Mouse (Mus musculus): ENCODE results near the gene Gm20696.

Gene Gm20696

DNA sequence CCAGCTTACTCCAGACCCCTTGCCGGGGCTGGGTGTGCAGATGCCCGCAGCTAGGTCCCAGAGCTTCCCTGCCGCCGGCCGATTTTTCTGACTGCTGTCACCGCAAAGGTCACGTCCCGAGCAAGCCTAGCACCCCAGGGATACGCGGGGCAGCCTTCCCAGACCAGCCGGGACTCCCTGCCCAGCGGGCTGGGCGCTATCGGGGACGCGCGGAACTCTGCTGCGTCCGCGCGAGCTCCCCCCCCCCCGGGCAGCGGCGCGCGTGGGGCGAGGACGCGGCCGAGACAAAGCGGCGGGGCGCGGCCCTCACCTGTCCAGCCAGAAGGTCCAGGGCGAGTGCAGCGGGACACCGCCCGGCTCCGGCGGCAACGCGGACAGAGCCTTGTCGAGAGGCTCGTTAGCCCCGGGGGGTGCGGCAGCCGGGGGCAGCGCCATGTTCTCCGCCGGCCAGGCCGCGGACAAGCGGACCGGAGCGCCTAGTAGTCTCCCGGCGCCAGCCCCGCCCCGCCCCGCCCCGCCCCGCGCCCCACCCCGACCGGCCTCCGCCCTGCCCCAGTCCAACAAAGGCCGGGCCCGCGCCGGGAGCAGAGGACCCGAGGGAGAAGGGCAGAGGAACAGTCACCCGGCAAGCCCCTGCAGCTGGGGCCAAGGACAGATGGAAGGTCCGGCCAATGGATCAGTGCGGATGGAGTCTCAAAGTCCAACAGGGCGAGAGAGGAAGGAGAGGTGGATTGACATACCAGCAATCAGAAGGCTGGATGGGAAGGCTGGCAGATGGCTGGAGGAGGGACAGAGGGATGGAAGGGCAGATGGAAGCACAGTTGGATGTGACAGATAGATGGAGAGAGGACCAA is at the start of gene Gm20696, which contains the start of gene Eif4e3:
Gene Gm20696 (minus strand): TSS at position 480 of the 854 bp plus-strand sequence.
Gene Eif4e3 (minus strand): TSS at position 454 of the 854 bp plus-strand sequence.
- peak; percentile 34 for DNase-seq (ENCODE audit: low read depth, low spot score)

DNA sequence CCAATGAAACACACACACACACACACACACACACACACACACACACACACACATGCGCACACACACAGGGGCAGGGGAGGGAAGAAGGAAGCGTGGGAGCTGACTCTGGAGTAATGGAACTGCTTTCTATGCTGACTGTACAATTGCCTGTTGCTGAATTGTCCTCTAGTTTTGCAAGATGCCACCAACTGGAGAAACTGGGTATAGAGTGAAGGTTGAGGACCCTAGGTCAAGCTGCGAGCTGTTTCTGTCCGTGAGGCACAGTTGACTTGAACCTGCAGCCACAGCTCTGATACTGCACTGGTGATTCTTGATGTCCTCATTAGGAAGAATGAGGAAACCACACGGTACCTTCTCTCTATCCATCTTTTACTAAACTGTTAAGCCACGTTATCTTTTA is 49.3 kb upstream of the Gm20696 start:
- DNase-seq (ENCODE audit: low read depth, low spot score) = no peak

DNA sequence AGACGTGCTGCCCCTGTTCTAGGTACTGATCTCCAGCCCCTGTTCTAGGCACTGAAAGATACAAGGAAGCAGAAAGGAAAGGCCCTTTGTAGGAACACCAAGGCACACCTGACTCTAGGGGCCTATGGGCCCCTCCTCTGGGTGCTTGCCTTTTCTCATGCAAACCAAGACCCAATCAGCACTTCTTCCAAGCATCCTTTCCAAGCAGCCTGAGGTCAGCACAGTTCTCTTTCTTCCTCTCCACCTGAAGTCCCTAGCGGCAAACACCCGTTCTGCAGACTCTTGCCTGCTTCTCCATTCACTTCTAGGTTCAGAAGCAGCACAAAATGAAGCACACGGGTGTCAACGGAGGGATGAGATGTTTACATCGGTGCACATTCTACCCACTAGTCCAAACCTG is 48.6 kb upstream of the Gm20696 start:
- DNase-seq (ENCODE audit: low read depth, low spot score) = no peak

DNA sequence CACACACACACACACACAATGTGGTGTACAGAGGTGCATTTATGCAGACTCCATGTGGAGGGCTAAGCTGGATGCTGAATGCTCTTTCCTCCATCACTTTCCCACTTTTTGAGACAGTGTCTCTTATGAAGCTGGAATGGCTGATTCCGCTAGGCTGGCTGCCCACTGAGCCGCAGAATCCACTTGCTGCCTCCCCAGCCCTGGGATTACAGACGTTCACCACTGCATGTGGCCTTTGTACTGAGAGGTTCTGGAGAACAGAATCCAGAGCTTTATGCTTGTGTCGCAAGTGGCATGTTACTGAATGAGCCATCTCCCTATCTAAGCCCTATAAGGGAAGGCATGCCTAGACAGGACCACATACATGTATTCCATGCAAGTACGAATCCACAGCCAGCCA is 46.7 kb upstream of the Gm20696 start:
- DNase-seq (ENCODE audit: low read depth, low spot score) = no peak

DNA sequence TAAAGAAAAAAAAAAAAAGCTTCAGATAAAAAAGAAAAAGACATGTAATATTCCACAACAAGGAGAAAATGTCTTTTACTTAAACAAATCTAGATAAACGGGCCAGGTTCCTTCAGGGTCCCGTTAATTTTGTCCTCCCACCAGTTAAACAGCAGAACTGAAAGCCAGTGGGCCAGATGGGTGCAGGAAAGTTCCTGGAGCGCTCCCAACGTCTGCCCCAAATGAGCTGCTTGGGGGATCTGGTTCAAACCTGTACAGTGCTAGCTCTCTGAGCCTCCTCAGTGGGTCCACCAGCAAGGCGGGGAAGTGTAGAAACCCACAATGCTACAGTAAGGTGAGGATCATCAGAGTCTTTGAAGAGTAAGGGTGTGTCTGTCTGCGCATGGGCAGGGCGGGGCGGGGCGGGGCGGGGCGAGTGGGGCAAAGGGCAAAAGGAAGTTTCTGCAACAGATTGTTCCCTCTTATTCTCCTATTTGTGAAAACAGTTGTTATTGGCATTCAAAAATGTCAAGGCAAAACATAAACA is 45.0 kb upstream of the Gm20696 start:
- DNase-seq (ENCODE audit: low read depth, low spot score) = no peak

DNA sequence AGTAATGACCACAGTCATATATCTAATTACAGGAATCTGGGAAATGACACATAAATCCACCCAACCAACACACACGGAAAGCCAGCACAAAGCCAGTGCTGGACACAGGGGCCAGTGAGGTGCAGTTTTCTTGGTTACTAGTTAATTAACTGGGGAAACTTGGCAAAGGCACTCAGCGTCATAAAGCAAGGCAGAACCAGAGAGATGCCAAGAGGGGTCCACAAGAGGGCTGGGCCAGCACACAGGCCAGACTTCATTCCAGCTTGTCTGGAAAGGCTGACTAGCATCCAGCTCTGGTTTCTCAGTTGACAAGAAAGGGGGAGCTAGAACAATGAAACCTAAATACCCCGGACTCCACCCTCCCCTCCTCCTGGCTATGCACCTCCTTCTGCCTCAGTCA is 33.9 kb upstream of the Gm20696 start:
- DNase-seq (ENCODE audit: low read depth, low spot score) = no peak

DNA sequence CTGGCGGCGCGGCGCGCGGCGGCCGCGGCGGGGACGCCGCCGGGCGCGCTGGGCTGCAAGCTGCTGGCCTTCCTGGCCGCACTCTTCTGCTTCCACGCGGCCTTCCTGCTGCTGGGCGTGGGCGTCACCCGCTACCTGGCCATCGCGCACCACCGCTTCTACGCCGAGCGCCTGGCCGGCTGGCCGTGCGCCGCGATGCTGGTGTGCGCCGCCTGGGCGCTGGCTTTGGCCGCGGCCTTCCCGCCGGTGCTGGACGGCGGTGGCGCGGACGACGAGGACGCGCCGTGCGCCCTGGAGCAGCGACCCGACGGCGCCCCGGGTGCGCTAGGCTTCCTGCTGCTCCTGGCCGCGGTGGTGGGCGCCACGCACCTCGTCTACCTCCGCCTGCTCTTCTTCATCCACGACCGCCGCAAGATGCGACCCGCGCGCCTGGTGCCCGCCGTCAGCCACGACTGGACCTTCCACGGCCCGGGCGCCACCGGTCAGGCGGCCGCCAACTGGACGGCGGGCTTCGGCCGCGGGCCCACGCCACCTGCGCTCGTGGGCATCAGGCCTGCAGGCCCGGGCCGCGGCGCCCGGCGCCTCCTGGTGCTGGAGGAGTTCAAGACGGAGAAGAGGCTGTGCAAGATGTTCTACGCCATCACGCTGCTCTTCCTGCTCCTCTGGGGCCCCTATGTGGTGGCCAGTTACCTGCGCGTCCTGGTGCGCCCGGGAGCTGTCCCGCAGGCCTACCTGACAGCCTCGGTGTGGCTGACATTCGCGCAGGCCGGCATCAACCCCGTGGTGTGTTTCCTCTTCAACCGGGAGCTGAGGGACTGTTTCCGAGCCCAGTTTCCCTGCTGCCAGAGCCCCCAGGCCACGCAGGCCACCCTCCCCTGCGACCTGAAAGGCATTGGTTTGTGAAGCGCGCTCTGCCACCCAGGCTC is 26.6 kb upstream of the Gm20696 start:
- DNase-seq (ENCODE audit: low read depth, low spot score) = no peak

DNA sequence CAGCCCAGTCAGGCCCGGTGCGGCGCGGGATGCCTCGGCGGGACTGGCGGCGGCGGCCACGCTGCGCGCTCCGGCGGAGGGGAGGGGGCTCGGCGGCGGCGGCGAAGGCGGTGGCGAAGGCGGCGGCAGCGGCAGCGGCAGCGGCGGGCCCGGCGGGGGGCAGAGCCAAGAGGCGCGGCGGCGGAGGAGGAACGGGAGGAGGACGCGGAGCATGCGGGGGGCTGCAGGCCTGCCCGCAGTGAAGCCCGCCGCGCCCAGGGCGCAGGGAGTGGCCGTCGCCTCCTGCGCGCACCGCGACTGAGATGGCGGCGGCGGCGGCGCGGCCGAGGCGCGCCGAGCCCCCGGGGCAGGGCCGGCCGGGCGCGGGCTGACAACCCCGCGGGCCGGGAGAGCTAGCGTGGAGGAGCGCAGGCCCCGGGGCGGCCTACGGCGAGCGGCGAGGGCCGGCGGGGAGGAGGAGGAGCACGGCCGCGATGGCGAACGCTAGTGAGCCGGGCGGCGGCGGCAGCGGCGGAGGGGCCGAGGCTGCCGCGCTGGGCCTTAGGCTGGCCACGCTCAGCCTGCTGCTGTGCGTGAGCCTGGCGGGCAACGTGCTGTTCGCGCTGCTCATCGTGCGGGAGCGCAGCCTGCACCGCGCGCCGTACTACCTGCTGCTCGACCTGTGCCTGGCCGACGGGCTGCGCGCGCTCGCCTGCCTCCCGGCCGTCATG is 25.8 kb upstream of the Gm20696 start, which contains the start of gene Gpr27:
Gene Gpr27 (plus strand): TSS at position 474 of the 710 bp plus-strand sequence.
- no peak for DNase-seq (ENCODE audit: low read depth, low spot score)

GRCm38 (mm10) chr6:99691666-99692205 is 25.1 kb upstream of the Gm20696 start:
- no peak for DNase-seq (ENCODE audit: low read depth, low spot score)

DNA sequence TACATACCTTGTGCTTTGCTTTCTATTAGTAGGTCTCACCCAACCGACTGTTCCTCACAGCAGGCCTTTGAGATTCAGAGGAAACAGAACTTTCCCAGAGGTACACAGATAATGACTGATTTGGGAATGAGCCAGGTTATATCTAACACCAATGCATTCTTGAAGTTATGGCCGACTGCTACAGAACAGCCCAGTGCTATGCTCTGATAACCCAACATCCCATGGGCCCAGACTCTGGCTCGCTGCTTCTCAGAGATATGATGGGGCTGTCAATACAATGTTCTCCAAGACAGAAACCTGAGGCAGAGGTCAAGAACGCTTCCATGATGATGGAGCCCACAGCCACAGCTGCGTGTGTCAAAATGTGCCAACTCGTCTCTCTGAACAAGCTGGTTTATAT is 21.9 kb upstream of the Gm20696 start:
- no peak for DNase-seq (ENCODE audit: low read depth, low spot score)

DNA sequence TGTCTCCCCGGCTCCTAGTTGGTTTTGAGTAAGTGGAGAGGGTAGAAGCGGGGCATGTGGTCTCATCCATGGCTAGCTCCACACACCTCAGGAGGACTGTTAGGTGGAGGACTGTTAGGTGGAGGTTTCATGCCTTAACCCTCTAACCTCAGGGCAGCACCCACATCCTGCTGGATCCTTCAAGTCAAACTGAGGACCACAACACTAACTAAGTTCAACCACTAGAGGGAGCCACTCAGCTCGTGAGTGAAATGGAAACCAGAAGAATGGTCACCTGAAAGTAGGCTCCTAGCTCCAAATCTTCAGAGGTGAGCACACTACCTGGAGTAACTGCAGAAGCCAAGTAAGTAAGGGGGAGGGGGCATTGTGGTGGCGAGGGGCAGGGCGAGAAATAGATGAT is 18.3 kb upstream of the Gm20696 start:
- DNase-seq (ENCODE audit: low read depth, low spot score) = no peak

- DNase-seq (ENCODE audit: low read depth, low spot score) = no peak
Measured at GRCm38 (mm10) chr6:99683974-99684373, 17.4 kb upstream of the Gm20696 start.

DNA sequence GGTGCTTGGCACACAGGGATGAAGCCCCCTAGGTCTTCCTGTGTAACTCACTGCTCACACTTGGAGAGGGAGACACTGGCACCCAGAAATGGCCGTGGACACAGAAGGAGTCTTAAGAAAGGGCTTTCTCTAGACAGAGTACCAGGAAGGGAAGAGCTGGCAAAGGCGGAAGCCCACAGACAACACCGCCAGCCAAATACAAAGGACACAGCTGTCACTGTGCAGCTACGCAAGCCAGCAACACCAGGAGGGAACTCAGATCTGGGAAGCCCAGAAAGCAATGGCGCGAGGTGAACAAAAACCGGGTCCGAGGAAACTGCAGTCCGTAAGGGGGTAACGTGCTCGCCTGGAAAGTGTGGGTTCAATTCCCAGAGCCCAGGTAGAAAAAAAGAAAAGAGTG is 11.5 kb upstream of the Gm20696 start:
- no peak for DNase-seq (ENCODE audit: low read depth, low spot score)

- DNase-seq (ENCODE audit: low read depth, low spot score) = no peak
Measured at GRCm38 (mm10) chr6:99677325-99677724, 10.7 kb upstream of the Gm20696 start.

- DNase-seq (ENCODE audit: low read depth, low spot score) = no peak
Measured at GRCm38 (mm10) chr6:99674482-99674881, 7.9 kb upstream of the Gm20696 start.

DNA sequence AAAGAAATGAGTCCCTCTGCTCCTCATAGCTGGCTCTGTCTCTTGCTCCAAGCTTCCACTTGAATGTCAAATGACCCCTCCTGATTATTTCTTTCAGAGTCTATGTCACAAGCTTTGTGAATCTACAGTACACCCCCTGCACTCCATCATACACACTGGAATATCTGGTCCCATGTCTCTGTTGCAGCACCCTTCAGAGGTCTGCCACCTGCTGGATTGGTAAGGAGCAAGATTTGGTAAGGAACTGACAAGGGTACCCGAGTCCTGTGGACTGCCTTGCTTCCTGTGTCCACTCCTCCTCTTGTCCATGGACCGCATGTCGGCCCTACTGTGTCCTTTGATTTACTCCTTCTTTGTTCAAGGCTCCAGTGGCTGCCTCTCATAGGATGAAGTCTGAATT is 5.2 kb upstream of the Gm20696 start:
- DNase-seq (ENCODE audit: low read depth, low spot score) = no peak

- no peak for DNase-seq (ENCODE audit: low read depth, low spot score)
Measured at GRCm38 (mm10) chr6:99670481-99671119, 4.0 kb upstream of the Gm20696 start.

DNA sequence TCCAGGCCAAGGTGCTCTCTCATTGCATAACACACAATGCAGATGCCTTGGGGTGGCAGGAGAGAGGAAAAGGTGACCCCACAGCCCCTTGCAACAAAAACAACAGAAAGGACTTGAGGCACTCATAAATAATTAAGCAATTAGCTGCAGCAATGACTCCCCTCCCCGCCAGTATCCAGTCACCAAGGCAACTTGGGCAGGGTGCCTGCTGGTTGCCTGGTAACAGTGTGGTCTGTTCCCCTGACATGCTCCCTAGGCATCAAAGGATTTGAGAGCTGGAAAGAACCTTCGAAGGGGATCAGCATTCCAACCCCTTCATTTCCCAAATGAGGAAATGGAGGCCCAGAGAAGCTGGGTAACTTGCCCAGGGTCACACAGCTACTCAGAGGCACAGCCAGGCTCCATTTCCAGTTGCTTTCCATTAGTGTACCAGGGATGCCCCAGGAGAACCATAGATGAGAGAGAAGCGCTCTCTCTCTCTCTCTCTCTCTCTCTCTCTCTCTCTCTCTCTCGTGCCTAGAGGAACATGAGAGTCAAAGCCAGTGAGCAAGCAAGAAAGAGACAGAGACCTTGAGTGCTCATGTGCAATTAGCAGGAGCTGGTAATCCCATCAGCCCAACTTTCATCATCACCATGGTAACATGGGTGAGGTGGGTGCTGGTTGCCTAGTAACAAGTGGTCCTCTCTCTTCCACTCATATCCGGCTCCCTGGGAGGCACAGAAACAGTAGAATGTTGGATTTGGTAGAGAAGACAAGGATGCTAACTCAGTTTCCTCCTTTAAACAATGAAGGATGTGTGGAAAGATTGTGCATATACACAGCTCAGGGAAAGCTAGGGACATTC is 3.1 kb upstream of the Gm20696 start:
- no peak for DNase-seq (ENCODE audit: low read depth, low spot score)

GRCm38 (mm10) chr6:99667290-99667689 is 693 bp upstream of the Gm20696 start:
- no peak for DNase-seq (ENCODE audit: low read depth, low spot score)

Data from embryo, embryonic 11.5 days (tissue).